Mouse (Mus musculus): ENCODE data around the gene Rffl. TPM values are rescaled to one million over a fixed set of nuclear protein-coding genes. Genes with fewer than 3 reads are reported as not detected.

Gene Rffl
- polyA plus RNA-seq, 1 experiment from 2014 or later: 13.6 TPM

- Histone ChIP-seq H3K4me3 (ENCODE audit: low read length) (no peak overlapping the region), H3K9me3 (ENCODE audit: control insufficient read depth, low read length) (no peaks in the 10 kb centered on the region), H3K27ac (ENCODE audit: low read length) (no peak overlapping the region), H3K9ac (ENCODE audit: low read depth, low read length) (no peak overlapping the region), H3K4me1 (ENCODE audit: control insufficient read depth, insufficient read depth, low read length) (no peaks in the 10 kb centered on the region), H3K27me3 (replicated peaks; ENCODE audit: control insufficient read depth, insufficient read depth, low read length) (no peaks in the 10 kb centered on the region), H3K4me2 (ENCODE audit: low read depth, low read length) (no peak overlapping the region), H3K36me3 (ENCODE audit: control insufficient read depth, insufficient read depth, low read length) (no peaks in the 10 kb centered on the region)
- WGBS: 51% methylated on average over 4 of the region's 4 CpGs
- ATAC-seq: peak; percentile 83
Observed at GRCm38 (mm10) chr11:82863488-82863931, 7.5 kb downstream of the Rffl start.

DNA sequence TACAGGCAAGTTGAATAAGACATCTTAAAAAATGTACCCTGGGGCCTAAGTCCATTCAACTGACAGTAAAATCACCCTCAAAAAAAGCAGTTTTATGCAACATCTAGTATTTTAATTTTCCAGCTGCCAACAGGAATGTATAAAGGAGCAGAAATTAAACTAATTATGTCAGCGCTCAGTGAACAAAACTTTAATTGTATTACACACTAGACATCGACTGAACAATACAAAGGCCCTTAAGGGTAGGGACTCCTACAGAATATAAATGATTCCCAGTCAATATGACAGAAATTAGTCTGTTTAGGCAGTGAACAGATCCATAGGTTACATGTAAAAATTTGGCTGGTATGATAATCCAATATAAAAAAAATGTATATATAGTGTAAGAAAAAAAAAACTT lies 8.0 kb downstream of the Rffl start:
- H3K9me3 ChIP-seq (ENCODE audit: control insufficient read depth, low read length): no peaks in the 10 kb centered on the region
- H3K4me1 ChIP-seq (ENCODE audit: control insufficient read depth, insufficient read depth, low read length): no peaks in the 10 kb centered on the region
- no peak for ATAC-seq
- H3K36me3 ChIP-seq (ENCODE audit: control insufficient read depth, insufficient read depth, low read length): no peaks in the 10 kb centered on the region
- no peak overlapping the region for H3K9ac ChIP-seq (ENCODE audit: low read depth, low read length)
- H3K27me3 ChIP-seq (replicated peaks; ENCODE audit: control insufficient read depth, insufficient read depth, low read length): no peaks in the 10 kb centered on the region
- H3K4me2 ChIP-seq (ENCODE audit: low read depth, low read length): no peak overlapping the region
- H3K4me3 ChIP-seq (ENCODE audit: low read length): no peak overlapping the region
- WGBS: 65% methylated on average over 2 of the region's 2 CpGs
- H3K27ac ChIP-seq (ENCODE audit: low read length): no peak overlapping the region

- WGBS: 80% methylated on average over 9 of the region's 9 CpGs
Observed at GRCm38 (mm10) chr11:82862638-82863037, 8.4 kb downstream of the Rffl start.

DNA sequence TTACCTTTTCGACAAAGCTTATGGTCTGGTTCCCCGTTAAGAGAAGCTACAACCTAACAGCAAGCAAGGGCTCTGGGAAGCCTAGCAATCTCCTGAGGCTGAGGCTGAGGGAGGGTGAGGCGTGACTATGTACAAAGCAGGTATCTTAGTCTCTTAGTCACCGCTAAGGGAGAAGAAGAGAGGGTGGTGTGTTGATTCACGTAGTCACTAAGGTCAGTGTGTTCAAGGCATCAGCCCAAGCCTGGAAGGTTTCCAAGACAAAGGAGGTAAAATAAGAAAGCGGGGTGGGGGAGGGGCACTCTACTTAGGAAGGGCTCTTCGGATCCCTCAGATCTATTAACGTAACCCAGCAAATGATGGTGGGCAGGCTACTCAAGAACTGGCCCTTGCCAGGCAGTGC lies 9.5 kb downstream of the Rffl start:
- Histone ChIP-seq H3K27me3 (replicated peaks; ENCODE audit: control insufficient read depth, insufficient read depth, low read length) (no peaks in the 10 kb centered on the region), H3K4me2 (ENCODE audit: low read depth, low read length) (no peak overlapping the region), H3K4me1 (ENCODE audit: control insufficient read depth, insufficient read depth, low read length) (no peaks in the 10 kb centered on the region), H3K27ac (ENCODE audit: low read length) (no peak overlapping the region), H3K4me3 (ENCODE audit: low read length) (no peak overlapping the region), H3K9me3 (ENCODE audit: control insufficient read depth, low read length) (no peaks in the 10 kb centered on the region), H3K36me3 (ENCODE audit: control insufficient read depth, insufficient read depth, low read length) (no peaks in the 10 kb centered on the region), H3K9ac (ENCODE audit: low read depth, low read length) (no peak overlapping the region)
- 66% methylated on average over 8 of the region's 8 CpGs for WGBS
- ATAC-seq: 0 out of 2 replicates have a peak, but pooled peaks have one; percentile 35

More at GRCm38 (mm10) chr11:82862638-82863037, 8.4 kb downstream of the Rffl start:
- Histone ChIP-seq H3K4me2 (ENCODE audit: low read depth, low read length) (no peak overlapping the region), H3K4me1 (ENCODE audit: control insufficient read depth, insufficient read depth, low read length) (no peaks in the 10 kb centered on the region), H3K27me3 (replicated peaks; ENCODE audit: control insufficient read depth, insufficient read depth, low read length) (no peaks in the 10 kb centered on the region), H3K36me3 (ENCODE audit: control insufficient read depth, insufficient read depth, low read length) (no peaks in the 10 kb centered on the region), H3K4me3 (ENCODE audit: low read length) (no peak overlapping the region), H3K27ac (ENCODE audit: low read length) (no peak overlapping the region), H3K9me3 (ENCODE audit: control insufficient read depth, low read length) (no peaks in the 10 kb centered on the region), H3K9ac (ENCODE audit: low read depth, low read length) (no peak overlapping the region)
- ATAC-seq: no peak

DNA sequence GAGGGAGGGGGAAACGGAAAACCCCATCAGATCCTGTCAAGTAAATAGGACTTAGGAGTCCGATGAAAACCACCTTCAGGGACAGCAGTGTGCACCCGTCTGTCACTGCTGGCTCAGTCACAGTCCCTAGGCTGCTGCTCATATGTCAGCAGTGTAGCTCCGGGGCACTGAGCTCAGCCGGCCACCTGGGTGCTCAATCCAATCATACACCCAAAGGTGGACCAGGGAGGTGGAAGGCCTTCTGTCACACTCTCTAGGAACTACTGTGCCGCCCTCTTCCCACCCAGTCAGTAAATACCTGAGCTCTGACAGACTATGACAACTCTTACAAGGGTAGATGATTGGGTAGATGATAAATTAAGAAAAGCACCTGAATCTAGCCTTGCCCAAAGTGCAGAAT lies 10.3 kb downstream of the Rffl start:
- 92% methylated on average over 6 of the region's 6 CpGs for WGBS
- Histone ChIP-seq H3K9me3 (ENCODE audit: control insufficient read depth, low read length) (no peaks in the 10 kb centered on the region), H3K4me3 (ENCODE audit: low read length) (no peak overlapping the region), H3K4me2 (ENCODE audit: low read depth, low read length) (no peak overlapping the region), H3K9ac (ENCODE audit: low read depth, low read length) (no peak overlapping the region), H3K27me3 (replicated peaks; ENCODE audit: control insufficient read depth, insufficient read depth, low read length) (no peaks in the 10 kb centered on the region), H3K4me1 (ENCODE audit: control insufficient read depth, insufficient read depth, low read length) (no peaks in the 10 kb centered on the region), H3K27ac (ENCODE audit: low read length) (no peak overlapping the region), H3K36me3 (ENCODE audit: control insufficient read depth, insufficient read depth, low read length) (no peaks in the 10 kb centered on the region)
- ATAC-seq: no peak

- Histone ChIP-seq H3K9ac (ENCODE audit: low read depth, low read length) (no peak overlapping the region), H3K4me2 (ENCODE audit: low read depth, low read length) (no peak overlapping the region), H3K9me3 (ENCODE audit: control insufficient read depth, low read length) (no peaks in the 10 kb centered on the region), H3K4me1 (ENCODE audit: control insufficient read depth, insufficient read depth, low read length) (0 out of 2 replicates have a peak, but pooled peaks cover 5% of the 10 kb centered on the region), H3K27me3 (replicated peaks; ENCODE audit: control insufficient read depth, insufficient read depth, low read length) (no peaks in the 10 kb centered on the region), H3K27ac (ENCODE audit: low read length) (no peak overlapping the region), H3K36me3 (ENCODE audit: control insufficient read depth, insufficient read depth, low read length) (no peaks in the 10 kb centered on the region), H3K4me3 (ENCODE audit: low read length) (no peak overlapping the region)
- 74% methylated on average over 13 of the region's 13 CpGs for WGBS
- ATAC-seq: no peak
Observed at GRCm38 (mm10) chr11:82857307-82857848, 13.6 kb downstream of the Rffl start.

DNA sequence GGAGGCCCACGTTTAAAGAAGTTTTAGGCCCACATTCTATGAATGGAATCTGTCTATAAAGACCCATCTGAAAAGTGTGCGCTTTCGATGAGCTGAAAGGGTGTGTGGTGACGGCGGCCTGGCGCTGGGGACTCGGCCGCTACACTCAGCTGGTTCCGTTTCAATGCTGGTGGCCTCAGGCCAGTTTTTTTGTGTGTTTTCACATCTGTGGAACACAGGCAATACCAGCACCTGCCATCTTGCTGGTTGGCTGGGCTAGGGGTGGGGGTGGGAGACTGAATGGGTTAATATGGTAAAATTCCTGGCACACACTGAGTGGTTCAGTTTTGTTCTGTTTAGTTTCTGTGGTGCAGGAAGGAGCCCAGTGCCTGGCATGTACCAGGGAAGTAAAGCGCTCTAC lies 15.0 kb downstream of the Rffl start:
- H3K27ac ChIP-seq (ENCODE audit: low read length): no peak overlapping the region
- no peak overlapping the region for H3K9ac ChIP-seq (ENCODE audit: low read depth, low read length)
- 82% methylated on average over 10 of the region's 10 CpGs for WGBS
- H3K27me3 ChIP-seq (replicated peaks; ENCODE audit: control insufficient read depth, insufficient read depth, low read length): no peaks in the 10 kb centered on the region
- ATAC-seq: no peak
- H3K9me3 ChIP-seq (ENCODE audit: control insufficient read depth, low read length): no peaks in the 10 kb centered on the region
- no peaks in the 10 kb centered on the region for H3K36me3 ChIP-seq (ENCODE audit: control insufficient read depth, insufficient read depth, low read length)
- no peak overlapping the region for H3K4me2 ChIP-seq (ENCODE audit: low read depth, low read length)
- H3K4me1 ChIP-seq (ENCODE audit: control insufficient read depth, insufficient read depth, low read length): 0 out of 2 replicates have a peak, but pooled peaks cover 5% of the 10 kb centered on the region
- no peak overlapping the region for H3K4me3 ChIP-seq (ENCODE audit: low read length)

DNA sequence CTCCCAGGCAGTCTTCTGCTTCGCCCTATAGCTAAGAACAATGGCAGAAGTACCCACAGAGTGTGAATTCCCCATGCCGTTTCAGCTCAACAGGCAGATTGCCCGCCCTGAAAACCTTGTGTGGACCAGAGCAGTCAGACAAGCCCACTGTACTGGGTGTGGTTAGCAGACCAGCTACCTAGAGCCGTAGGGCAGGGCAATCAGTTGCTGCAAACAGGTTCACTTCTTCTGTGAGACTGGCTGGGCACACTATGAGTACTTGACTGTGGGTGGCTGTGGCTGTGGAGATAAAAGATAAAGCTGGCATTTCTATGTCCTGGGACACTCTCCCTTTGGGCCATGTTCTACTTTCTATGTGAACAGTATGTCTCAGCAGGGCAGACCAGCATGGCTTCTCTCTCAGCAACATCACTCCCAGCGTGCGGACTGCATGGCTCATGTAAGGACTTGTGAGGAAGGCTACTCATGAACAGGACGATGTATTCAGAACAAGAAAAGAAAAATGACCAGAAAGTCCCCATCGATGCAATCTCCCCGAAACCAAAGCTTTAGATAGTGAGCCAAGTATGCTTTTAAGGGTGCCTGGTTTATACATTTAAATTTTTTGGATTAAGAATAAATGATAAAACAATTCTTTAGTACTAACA lies 15.6 kb downstream of the Rffl start:
- no peak overlapping the region for H3K4me3 ChIP-seq (ENCODE audit: low read length)
- no peak overlapping the region for H3K4me2 ChIP-seq (ENCODE audit: low read depth, low read length)
- H3K36me3 ChIP-seq (ENCODE audit: control insufficient read depth, insufficient read depth, low read length): no peaks in the 10 kb centered on the region
- no peak overlapping the region for H3K9ac ChIP-seq (ENCODE audit: low read depth, low read length)
- 0 out of 2 replicates have a peak, but pooled peaks cover 5% of the 10 kb centered on the region for H3K4me1 ChIP-seq (ENCODE audit: control insufficient read depth, insufficient read depth, low read length)
- no peaks in the 10 kb centered on the region for H3K27me3 ChIP-seq (replicated peaks; ENCODE audit: control insufficient read depth, insufficient read depth, low read length)
- 82% methylated on average over 9 of the region's 9 CpGs for WGBS
- H3K27ac ChIP-seq (ENCODE audit: low read length): no peak overlapping the region
- no peaks in the 10 kb centered on the region for H3K9me3 ChIP-seq (ENCODE audit: control insufficient read depth, low read length)
- ATAC-seq: peak; percentile 60; the same call in 1 of the 2 replicates

DNA sequence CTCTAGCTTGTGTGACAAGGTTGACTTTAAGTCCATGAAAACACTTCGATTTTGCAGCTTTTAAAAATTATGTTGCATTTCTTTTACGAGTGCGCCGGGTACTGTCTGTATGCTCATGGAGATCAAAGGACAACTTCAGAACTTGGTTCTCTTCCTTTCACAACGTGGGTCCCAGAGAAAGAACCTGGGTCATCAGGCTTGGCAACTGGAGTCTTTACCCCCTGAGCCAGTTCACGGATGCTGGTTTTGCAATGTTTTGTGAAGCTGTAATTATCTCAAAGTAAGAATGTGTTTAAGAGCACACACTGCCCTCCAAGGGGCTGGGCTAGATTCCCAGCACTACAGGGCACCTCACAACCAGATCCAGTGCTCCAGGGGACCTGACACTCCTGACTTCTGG lies 16.9 kb downstream of the Rffl start:
- 0 out of 2 replicates have a peak, but pooled peaks cover 5% of the 10 kb centered on the region for H3K4me1 ChIP-seq (ENCODE audit: control insufficient read depth, insufficient read depth, low read length)
- ATAC-seq: no peak

More for the DNA sequence above, 16.9 kb downstream of the Rffl start:
- H3K4me2 ChIP-seq (ENCODE audit: low read depth, low read length): no peak overlapping the region
- 93% methylated on average over 6 of the region's 6 CpGs for WGBS
- H3K9me3 ChIP-seq (ENCODE audit: control insufficient read depth, low read length): no peaks in the 10 kb centered on the region
- no peaks in the 10 kb centered on the region for H3K27me3 ChIP-seq (replicated peaks; ENCODE audit: control insufficient read depth, insufficient read depth, low read length)
- no peak overlapping the region for H3K9ac ChIP-seq (ENCODE audit: low read depth, low read length)
- H3K36me3 ChIP-seq (ENCODE audit: control insufficient read depth, insufficient read depth, low read length): no peaks in the 10 kb centered on the region
- no peak overlapping the region for H3K27ac ChIP-seq (ENCODE audit: low read length)
- no peak overlapping the region for H3K4me3 ChIP-seq (ENCODE audit: low read length)

Data from intestine, embryonic 16.5 days (tissue).